Mouse (Mus musculus): ENCODE measurements around the gene Olfr640. TPM values are rescaled to one million over a fixed set of nuclear protein-coding genes. Genes with fewer than 3 reads are reported as not detected.

The Olfr640 gene
- polyA plus RNA-seq, 1 experiment: not detected

- TF ChIP-seq CTCF (IDR thresholded peaks at IDR 0.05; ENCODE audit: borderline replicate concordance, insufficient read depth, low read length) (no peak), POLR2A (IDR thresholded peaks at IDR 0.05; ENCODE audit: low read depth, low read length) (no peak)
- Histone ChIP-seq H3K4me1 (ENCODE audit: control insufficient read depth, insufficient read depth, low read length) (no peaks in the 10 kb centered on the region), H3K27ac (ENCODE audit: insufficient read depth, low read length) (no peak within 1 kb of the TSS)
Observed at GRCm38 (mm10) chr7:104017203-104017602, 8.2 kb downstream of the Olfr640 start, which contains the start of gene Olfr639. Gene Olfr639, minus strand, starts transcription at chr7:104017303.

DNA sequence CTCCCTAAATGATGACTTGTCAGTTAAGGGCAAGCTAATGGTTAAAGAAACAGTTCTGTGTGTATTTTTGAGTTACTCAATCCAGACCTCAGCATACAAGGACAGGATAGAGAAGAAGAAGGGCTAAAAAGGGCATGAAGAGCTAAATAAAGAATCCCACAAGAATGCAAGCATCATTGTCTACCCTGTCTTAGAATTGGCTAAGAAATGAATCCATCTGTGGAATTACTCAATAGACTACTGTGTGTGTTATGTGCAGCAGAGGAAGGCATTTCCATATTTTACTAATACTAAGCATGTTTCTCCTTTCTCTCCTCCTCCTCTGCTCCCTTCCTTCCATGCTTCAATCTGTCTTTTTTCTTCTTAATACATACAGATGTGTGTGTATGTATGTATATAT lies 26.2 kb downstream of the Olfr640 start:
- H3K4me3 ChIP-seq (ENCODE audit: insufficient read depth, low read length): no peak overlapping the region
- H3K27ac ChIP-seq (ENCODE audit: insufficient read depth, low read length): no peak overlapping the region
- no peaks in the 10 kb centered on the region for H3K4me1 ChIP-seq (ENCODE audit: control insufficient read depth, insufficient read depth, low read length)
- TF ChIP-seq CTCF (IDR thresholded peaks at IDR 0.05; ENCODE audit: borderline replicate concordance, insufficient read depth, low read length): no peak
- no peak for TF ChIP-seq POLR2A (IDR thresholded peaks at IDR 0.05; ENCODE audit: low read depth, low read length)

More at GRCm38 (mm10) chr7:104017203-104017602, 8.2 kb downstream of the Olfr640 start, which contains the start of gene Olfr639:
- H3K4me3 ChIP-seq (ENCODE audit: insufficient read depth, low read length): no peak within 1 kb of the TSS

DNA sequence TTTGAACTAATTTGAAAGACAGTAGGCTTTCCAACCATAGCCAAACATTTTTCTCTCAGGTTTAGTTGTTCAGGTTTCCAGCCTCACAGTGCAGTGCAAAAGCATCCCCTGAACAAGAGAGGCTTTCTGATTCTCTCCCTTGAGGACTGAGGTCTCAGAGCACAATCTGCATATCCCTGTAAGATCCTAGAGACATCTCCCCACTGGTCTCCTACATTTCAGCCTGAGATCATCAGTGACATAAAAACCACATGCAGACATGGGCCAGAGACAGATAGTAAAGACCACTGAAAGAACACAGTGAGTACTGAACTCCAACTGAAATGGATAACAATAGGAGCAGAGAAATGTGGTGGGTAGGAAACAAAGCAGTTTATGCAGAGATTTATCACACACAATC lies 26.9 kb downstream of the Olfr640 start, which contains the start of gene Olfr638:
Gene Olfr638 (plus strand): TSS at position 301 of the 400 bp plus-strand sequence.
- TF ChIP-seq CTCF (IDR thresholded peaks at IDR 0.05; ENCODE audit: borderline replicate concordance, insufficient read depth, low read length) (no peak), POLR2A (IDR thresholded peaks at IDR 0.05; ENCODE audit: low read depth, low read length) (no peak)
- Histone ChIP-seq H3K4me1 (ENCODE audit: control insufficient read depth, insufficient read depth, low read length) (no peaks in the 10 kb centered on the region), H3K4me3 (ENCODE audit: insufficient read depth, low read length) (no peak within 1 kb of the TSS), H3K27ac (ENCODE audit: insufficient read depth, low read length) (no peak within 1 kb of the TSS)

- Histone ChIP-seq H3K4me3 (ENCODE audit: insufficient read depth, low read length) (no peak overlapping the region), H3K4me1 (ENCODE audit: control insufficient read depth, insufficient read depth, low read length) (no peaks in the 10 kb centered on the region)
- TF ChIP-seq POLR2A (IDR thresholded peaks at IDR 0.05; ENCODE audit: low read depth, low read length) (no peak), CTCF (IDR thresholded peaks at IDR 0.05; ENCODE audit: borderline replicate concordance, insufficient read depth, low read length) (no peak)
Observed at GRCm38 (mm10) chr7:103971782-103972181, 53.6 kb downstream of the Olfr640 start.

GRCm38 (mm10) chr7:103970852-103971251 lies 54.5 kb downstream of the Olfr640 start, which contains the start of gene Olfr635:
Gene Olfr635, plus strand, starts transcription at chr7:103971152.
- Histone ChIP-seq H3K27ac (ENCODE audit: insufficient read depth, low read length) (no peak within 1 kb of the TSS), H3K4me1 (ENCODE audit: control insufficient read depth, insufficient read depth, low read length) (no peaks in the 10 kb centered on the region), H3K4me3 (ENCODE audit: insufficient read depth, low read length) (no peak within 1 kb of the TSS)
- TF ChIP-seq CTCF (IDR thresholded peaks at IDR 0.05; ENCODE audit: borderline replicate concordance, insufficient read depth, low read length) (no peak), POLR2A (IDR thresholded peaks at IDR 0.05; ENCODE audit: low read depth, low read length) (no peak)

More at GRCm38 (mm10) chr7:103971782-103972181, 53.6 kb downstream of the Olfr640 start:
- H3K27ac ChIP-seq (ENCODE audit: insufficient read depth, low read length): no peak overlapping the region

Other genes with a start within 250 kb of the Olfr640 start
- not detected in 2 replicates for gene Olfr68, start 245.9 kb downstream of the Olfr640 start, polyA plus RNA-seq (2011; ENCODE audit: insufficient read length, low read depth, missing spikeins)
- gene Olfr67, start 233.8 kb downstream of the Olfr640 start, polyA plus RNA-seq (2011; ENCODE audit: insufficient read length, low read depth, missing spikeins): not detected in 2 replicates
- not detected in 2 replicates for gene Hbb-bt, start 211.6 kb downstream of the Olfr640 start, polyA plus RNA-seq (2011; ENCODE audit: insufficient read length, low read depth, missing spikeins)
- gene Hbb-bs, start 197.5 kb downstream of the Olfr640 start, polyA plus RNA-seq (2011; ENCODE audit: insufficient read length, low read depth, missing spikeins): not detected in 2 replicates
- not detected in 2 replicates for gene Hbb-bh2, start 185.1 kb downstream of the Olfr640 start, polyA plus RNA-seq (2011; ENCODE audit: insufficient read length, low read depth, missing spikeins)
- gene Hbb-bh1, start 182.4 kb downstream of the Olfr640 start, polyA plus RNA-seq (2011; ENCODE audit: insufficient read length, low read depth, missing spikeins): not detected in 2 replicates
- gene Hbb-y, start 172.4 kb downstream of the Olfr640 start, polyA plus RNA-seq (2011; ENCODE audit: insufficient read length, low read depth, missing spikeins): not detected in 2 replicates
- not detected in 2 replicates for gene Olfr66, start 139.3 kb downstream of the Olfr640 start, polyA plus RNA-seq (2011; ENCODE audit: insufficient read length, low read depth, missing spikeins)
- not detected in 2 replicates for gene Olfr64, start 131.1 kb downstream of the Olfr640 start, polyA plus RNA-seq (2011; ENCODE audit: insufficient read length, low read depth, missing spikeins)
- not detected in 2 replicates for gene Olfr65, start 122.1 kb downstream of the Olfr640 start, polyA plus RNA-seq (2011; ENCODE audit: insufficient read length, low read depth, missing spikeins)
- not detected in 2 replicates for gene Olfr631, start 96.7 kb downstream of the Olfr640 start, polyA plus RNA-seq (2011; ENCODE audit: insufficient read length, low read depth, missing spikeins)
- not detected in 2 replicates for gene Olfr632, start 91.2 kb downstream of the Olfr640 start, polyA plus RNA-seq (2011; ENCODE audit: insufficient read length, low read depth, missing spikeins)
- not detected in 2 replicates for gene Olfr633, start 81.1 kb downstream of the Olfr640 start, polyA plus RNA-seq (2011; ENCODE audit: insufficient read length, low read depth, missing spikeins)
- gene Olfr635, start 54.4 kb downstream of the Olfr640 start, polyA plus RNA-seq (2011; ENCODE audit: insufficient read length, low read depth, missing spikeins): not detected in 2 replicates
- gene Olfr638, start 26.8 kb downstream of the Olfr640 start, polyA plus RNA-seq (2011; ENCODE audit: insufficient read length, low read depth, missing spikeins): not detected in 2 replicates
- not detected in 2 replicates for gene Olfr639, start 8.3 kb downstream of the Olfr640 start, polyA plus RNA-seq (2011; ENCODE audit: insufficient read length, low read depth, missing spikeins)
- not detected in 2 replicates for gene Olfr641, start 9.9 kb upstream of the Olfr640 start, polyA plus RNA-seq (2011; ENCODE audit: insufficient read length, low read depth, missing spikeins)
- gene Olfr642, start 27.1 kb upstream of the Olfr640 start, polyA plus RNA-seq (2011; ENCODE audit: insufficient read length, low read depth, missing spikeins): not detected in 2 replicates
- not detected in 2 replicates for gene 4930516K23Rik, start 35.9 kb upstream of the Olfr640 start, polyA plus RNA-seq (2011; ENCODE audit: insufficient read length, low read depth, missing spikeins)
- gene Olfr644, start 46.3 kb upstream of the Olfr640 start, polyA plus RNA-seq (2011; ENCODE audit: insufficient read length, low read depth, missing spikeins): not detected in 2 replicates
- gene Olfr645, start 59.9 kb upstream of the Olfr640 start, polyA plus RNA-seq (2011; ENCODE audit: insufficient read length, low read depth, missing spikeins): not detected in 2 replicates
- not detected in 2 replicates for gene Olfr646, start 79.3 kb upstream of the Olfr640 start, polyA plus RNA-seq (2011; ENCODE audit: insufficient read length, low read depth, missing spikeins)
- gene Ubqln5, start 104.3 kb upstream of the Olfr640 start, polyA plus RNA-seq (2011; ENCODE audit: insufficient read length, low read depth, missing spikeins): not detected in 2 replicates
- not detected in 2 replicates for gene Olfr643, start 111.8 kb upstream of the Olfr640 start, polyA plus RNA-seq (2011; ENCODE audit: insufficient read length, low read depth, missing spikeins)
- gene Ubqln3, start 117.7 kb upstream of the Olfr640 start, polyA plus RNA-seq (2011; ENCODE audit: insufficient read length, low read depth, missing spikeins): not detected in 2 replicates
- not detected in 2 replicates for gene Ubqlnl, start 125.0 kb upstream of the Olfr640 start, polyA plus RNA-seq (2011; ENCODE audit: insufficient read length, low read depth, missing spikeins)
- not detected in 2 replicates for gene Olfm5, start 139.3 kb upstream of the Olfr640 start, polyA plus RNA-seq (2011; ENCODE audit: insufficient read length, low read depth, missing spikeins)
- not detected in 2 replicates for gene Olfr648, start 157.8 kb upstream of the Olfr640 start, polyA plus RNA-seq (2011; ENCODE audit: insufficient read length, low read depth, missing spikeins)
- gene Olfr649, start 170.4 kb upstream of the Olfr640 start, polyA plus RNA-seq (2011; ENCODE audit: insufficient read length, low read depth, missing spikeins): not detected in 2 replicates
- gene Trim6, start 193.2 kb upstream of the Olfr640 start, polyA plus RNA-seq (2011; ENCODE audit: insufficient read length, low read depth, missing spikeins): 0.67 and 1.4 TPM in 2 replicates
- 4.9 and 5.8 TPM in 2 replicates for gene Trim34a, start 218.9 kb upstream of the Olfr640 start, polyA plus RNA-seq (2011; ENCODE audit: insufficient read length, low read depth, missing spikeins)